Mouse (Mus musculus): ENCODE results near the gene Spats2. TPM values are rescaled to one million over a fixed set of nuclear protein-coding genes. Genes with fewer than 3 reads are reported as not detected.

Gene Spats2
- total RNA-seq, 2 experiments from 2014 or later = 35.2 to 38.6 TPM

- DNase-seq (ENCODE audit: low spot score in 2 of 2) = no peak
These were observed 28.8 kb upstream of the Spats2 start for GRCm38 (mm10) chr15:99096831-99097500.

GRCm38 (mm10) chr15:99097840-99098492 lies 27.8 kb upstream of the Spats2 start:
- DNase-seq (ENCODE audit: low spot score in 2 of 2) = no peak

GRCm38 (mm10) chr15:99098493-99098861 lies 27.2 kb upstream of the Spats2 start:
- no peak for DNase-seq (ENCODE audit: low spot score in 2 of 2)

- DNase-seq (ENCODE audit: low spot score in 2 of 2) = peak; percentile 39 to 52
These were observed 26.6 kb upstream of the Spats2 start for GRCm38 (mm10) chr15:99099139-99099556.

GRCm38 (mm10) chr15:99099984-99100383 lies 25.7 kb upstream of the Spats2 start:
- DNase-seq (ENCODE audit: low spot score in 2 of 2) = no peak

GRCm38 (mm10) chr15:99105238-99105637 lies 20.5 kb upstream of the Spats2 start:
- DNase-seq (ENCODE audit: low spot score in 2 of 2) = no peak

GRCm38 (mm10) chr15:99107866-99108265 lies 17.9 kb upstream of the Spats2 start:
- DNase-seq (ENCODE audit: low spot score in 2 of 2) = no peak

- no peak for DNase-seq (ENCODE audit: low spot score in 2 of 2)
These were observed 14.6 kb upstream of the Spats2 start for GRCm38 (mm10) chr15:99111139-99111538.

GRCm38 (mm10) chr15:99111809-99112208 lies 13.9 kb upstream of the Spats2 start:
- DNase-seq (ENCODE audit: low spot score in 2 of 2) = no peak

GRCm38 (mm10) chr15:99112843-99113395 lies 12.8 kb upstream of the Spats2 start:
- DNase-seq (ENCODE audit: low spot score in 2 of 2) = no peak

GRCm38 (mm10) chr15:99113396-99113975 lies 12.2 kb upstream of the Spats2 start:
- DNase-seq (ENCODE audit: low spot score in 2 of 2) = no peak

- no peak for DNase-seq (ENCODE audit: low spot score in 2 of 2)
These were observed 11.2 kb upstream of the Spats2 start for GRCm38 (mm10) chr15:99114312-99115064.

GRCm38 (mm10) chr15:99115065-99115423 lies 10.7 kb upstream of the Spats2 start:
- DNase-seq (ENCODE audit: low spot score in 2 of 2) = no peak

GRCm38 (mm10) chr15:99116539-99116938 lies 9.2 kb upstream of the Spats2 start:
- DNase-seq (ENCODE audit: low spot score in 2 of 2) = no peak

- no peak for DNase-seq (ENCODE audit: low spot score in 2 of 2)
These were observed 4.9 kb upstream of the Spats2 start for GRCm38 (mm10) chr15:99120814-99121213.

GRCm38 (mm10) chr15:99122642-99123041 lies 3.1 kb upstream of the Spats2 start:
- DNase-seq (ENCODE audit: low spot score in 2 of 2) = no peak

GRCm38 (mm10) chr15:99126081-99126815 lies 532 bp downstream of the Spats2 start:
- DNase-seq (ENCODE audit: low spot score in 2 of 2) = peak; percentile 90 to 92

- DNase-seq (ENCODE audit: low spot score in 2 of 2) = peak in 1 of 2 experiments; percentile 13
These were observed 1.2 kb downstream of the Spats2 start for GRCm38 (mm10) chr15:99126816-99127365.

- DNase-seq (ENCODE audit: low spot score in 2 of 2) = no peak
These were observed 2.3 kb downstream of the Spats2 start for GRCm38 (mm10) chr15:99127851-99128522.

- no peak for DNase-seq (ENCODE audit: low spot score in 2 of 2)
These were observed 3.7 kb downstream of the Spats2 start for GRCm38 (mm10) chr15:99129441-99129840.

Data from layer of hippocampus, postnatal 14 days (tissue).